Mouse (Mus musculus): ENCODE measurements around the gene Chst10.

- TF ChIP-seq CTCF (conservative IDR thresholded peaks at IDR 0.05; ENCODE audit: low read length) (no peak), NANOG (IDR thresholded peaks at IDR 0.05; ENCODE audit: borderline replicate concordance, low read length) (no peak)
These were observed 62.1 kb downstream of the Chst10 start for GRCm38 (mm10) chr1:38835568-38836476.

Data from E14TG2a.4 (cell line).